Mouse (Mus musculus): ENCODE data around the gene Gm29797. TPM values are rescaled to one million over a fixed set of nuclear protein-coding genes. Genes with fewer than 3 reads are reported as not detected.

The Gm29797 gene
- polyA plus RNA-seq, 1 experiment from 2014 or later = 0.44 TPM

DNA sequence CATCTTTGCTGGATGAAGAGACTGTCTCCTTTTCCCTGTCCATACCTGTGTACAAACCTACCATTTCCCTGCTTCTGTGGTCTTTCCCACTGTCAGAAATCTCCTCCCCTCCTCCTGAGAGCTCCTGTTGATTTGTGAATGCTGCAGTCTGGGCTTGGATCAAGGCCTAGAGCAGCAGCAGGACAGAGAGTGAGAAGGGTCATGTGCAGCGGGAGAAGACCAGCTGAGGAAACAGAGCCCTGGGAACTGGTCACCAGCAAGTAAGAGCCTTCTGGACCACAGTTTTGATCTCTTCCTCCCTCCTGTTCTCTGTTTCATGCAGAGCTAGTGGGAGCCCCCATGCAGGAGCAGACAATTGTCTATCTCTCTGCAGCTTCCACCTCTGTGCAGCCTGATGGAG lies 38.9 kb downstream of the Gm29797 start:
- DNase-seq (ENCODE audit: low spot score) = no peak

- no peak for DNase-seq (ENCODE audit: low spot score)
These were observed 40.1 kb downstream of the Gm29797 start for GRCm38 (mm10) chr2:181696801-181697420.

DNA sequence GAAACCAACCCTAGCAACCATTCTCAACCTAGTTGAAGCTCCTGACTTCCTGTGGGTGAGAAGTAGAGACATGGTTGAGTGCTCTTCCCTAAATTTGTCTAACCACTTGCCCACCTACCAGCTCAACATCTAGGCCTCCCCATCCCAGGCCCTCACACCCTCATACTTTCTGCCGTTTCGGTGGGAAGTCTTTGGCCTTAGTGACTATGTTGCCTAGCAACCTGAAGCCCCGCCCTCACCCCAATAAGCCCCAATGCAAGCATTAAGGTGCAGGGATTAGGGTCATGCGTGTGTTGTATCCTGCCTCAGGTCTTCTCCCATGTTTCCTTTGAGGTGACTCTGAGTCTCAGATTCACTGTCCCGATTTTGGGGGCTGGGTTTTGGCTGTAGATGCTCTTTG lies 41.4 kb downstream of the Gm29797 start, which contains the start of gene Lkaaear1:
Gene Lkaaear1 (minus strand): TSS at position 202 of the 400 bp plus-strand sequence.
- no peak for DNase-seq (ENCODE audit: low spot score)

GRCm38 (mm10) chr2:181706668-181707067 lies 49.8 kb downstream of the Gm29797 start:
- DNase-seq (ENCODE audit: low spot score) = peak; percentile 26

Other genes starting within 250 kb of the Gm29797 start
- gene Zbtb46, start 197.6 kb upstream of the Gm29797 start, polyA plus RNA-seq (2015; fragmentation: Nextera tagmentation; extraction: Ambion mirVana) = 2.4 and 2.8 TPM in 2 replicates
- gene Abhd16b, start 163.8 kb upstream of the Gm29797 start, polyA plus RNA-seq (2015; fragmentation: Nextera tagmentation; extraction: Ambion mirVana) = 0.14 TPM in 1 of 2 replicates, not detected in the other
- gene Tpd52l2, start 159.9 kb upstream of the Gm29797 start, polyA plus RNA-seq (2015; fragmentation: Nextera tagmentation; extraction: Ambion mirVana) = 118 and 124 TPM in 2 replicates
- 76.1 and 86.7 TPM in 2 replicates for gene Dnajc5, start 136.5 kb upstream of the Gm29797 start, polyA plus RNA-seq (2015; fragmentation: Nextera tagmentation; extraction: Ambion mirVana)
- 50.0 and 51.1 TPM in 2 replicates for gene Uckl1, start 72.1 kb upstream of the Gm29797 start, polyA plus RNA-seq (2015; fragmentation: Nextera tagmentation; extraction: Ambion mirVana)
- 51.7 and 55.3 TPM in 2 replicates for gene Prpf6, start 65.2 kb upstream of the Gm29797 start, polyA plus RNA-seq (2015; fragmentation: Nextera tagmentation; extraction: Ambion mirVana)
- gene Zfp512b, start 64.2 kb upstream of the Gm29797 start, polyA plus RNA-seq (2015; fragmentation: Nextera tagmentation; extraction: Ambion mirVana) = 23.3 and 35.0 TPM in 2 replicates
- 9.4 and 12.1 TPM in 2 replicates for gene Samd10, start 57.8 kb upstream of the Gm29797 start, polyA plus RNA-seq (2015; fragmentation: Nextera tagmentation; extraction: Ambion mirVana)
- gene Sox18, start 14.6 kb downstream of the Gm29797 start, polyA plus RNA-seq (2015; fragmentation: Nextera tagmentation; extraction: Ambion mirVana) = 13.9 and 14.1 TPM in 2 replicates
- gene Tcea2, start 23.3 kb downstream of the Gm29797 start, polyA plus RNA-seq (2015; fragmentation: Nextera tagmentation; extraction: Ambion mirVana) = 8.5 and 9.8 TPM in 2 replicates
- 80.7 and 97.8 TPM in 2 replicates for gene Rgs19, start 36.9 kb downstream of the Gm29797 start, polyA plus RNA-seq (2015; fragmentation: Nextera tagmentation; extraction: Ambion mirVana)
- gene Lkaaear1, start 41.4 kb downstream of the Gm29797 start, polyA plus RNA-seq (2015; fragmentation: Nextera tagmentation; extraction: Ambion mirVana) = not detected in 2 replicates
- 0.12 and 0.14 TPM in 2 replicates for gene Oprl1, start 58.0 kb downstream of the Gm29797 start, polyA plus RNA-seq (2015; fragmentation: Nextera tagmentation; extraction: Ambion mirVana)
- gene Myt1, start 106.3 kb downstream of the Gm29797 start, polyA plus RNA-seq (2015; fragmentation: Nextera tagmentation; extraction: Ambion mirVana) = not detected in 2 replicates
- gene Pcmtd2, start 180.8 kb downstream of the Gm29797 start, polyA plus RNA-seq (2015; fragmentation: Nextera tagmentation; extraction: Ambion mirVana) = 42.0 and 52.9 TPM in 2 replicates
- 79.6 and 86.3 TPM in 2 replicates for gene Polr3k, start 207.3 kb downstream of the Gm29797 start, polyA plus RNA-seq (2015; fragmentation: Nextera tagmentation; extraction: Ambion mirVana)

Measured in thymus, postnatal 0 days (tissue).